Mouse (Mus musculus) stomach, postnatal 0 days (tissue): ENCODE measurements at regions not wholly inside any gene's neighbourhood (a gene's known extent, or its start where the extent isn't known, plus 50 kb on each side); places are given as distances from the start of the nearest gene placed in this dataset.
A peak's percentile ranks its signal among the peaks of the same experiment; 100 is the strongest.

Experiments
- ATAC-seq: fragments of 200-750 bp; cut with Nextera tagmentation; 2 replicates; pipeline ENCODE4 v1.8.0; 2017; ENCODE audit not compliant: low FRiP score, low TSS enrichment
- DNase-seq: peaks from one replicate; pipeline ENCODE4 v3.0.0-alpha.2; 2016; ENCODE audit warnings: low spot score
- H3K27ac ChIP-seq: fragments of 300-500 bp; sonication (generic); replicated peaks from 2 replicates; pipeline ENCODE4 v1.5.1; 2014; ENCODE audit warnings: mild to moderate bottlenecking, control low read depth
- H3K27me3 ChIP-seq: fragments of 300-500 bp; sonication (generic); 2 replicates; pipeline ENCODE4 v1.6.1; 2014; ENCODE audit warnings: low read length; ENCODE audit not compliant: control insufficient read depth, insufficient read depth
- H3K36me3 ChIP-seq: fragments of 300-500 bp; sonication (generic); 2 replicates; pipeline ENCODE4 v1.6.1; 2014; ENCODE audit warnings: low read length, mixed read lengths; ENCODE audit not compliant: control insufficient read depth, insufficient read depth
- H3K4me1 ChIP-seq: fragments of 300-500 bp; sonication (generic); replicated peaks from 2 replicates; pipeline ENCODE4 v1.6.1; 2014; ENCODE audit warnings: antibody characterized with exemption; ENCODE audit not compliant: control insufficient read depth, insufficient read depth
- H3K4me2 ChIP-seq: fragments of 300-500 bp; sonication (generic); replicated peaks from 2 replicates; pipeline ENCODE4 v1.6.1; 2014; ENCODE audit warnings: low read depth, mild to moderate bottlenecking, control low read depth, moderate library complexity
- H3K4me3 ChIP-seq: fragments of 300-500 bp; sonication (generic); 2 replicates; pipeline ENCODE4 v1.5.1; 2014; ENCODE audit warnings: low read depth, low read length, control low read depth
- H3K9ac ChIP-seq: fragments of 300-500 bp; sonication (generic); 2 replicates; pipeline ENCODE4 v1.6.1; 2014; ENCODE audit warnings: mild to moderate bottlenecking, low read length, control low read depth, mixed read lengths
- H3K9me3 ChIP-seq: fragments of 300-500 bp; sonication (generic); 2 replicates; pipeline ENCODE4 v1.6.1; 2016; ENCODE audit warnings: low read length; ENCODE audit not compliant: control insufficient read depth
- CTCF ChIP-seq: IDR thresholded peaks from 2 replicates; pipeline ENCODE4 v1.5.1; 2016; ENCODE audit warnings: antibody characterized with exemption, low read depth, mild to moderate bottlenecking, moderate library complexity
- EP300 ChIP-seq: optimal IDR thresholded peaks from 2 replicates; pipeline ENCODE3; 2016; ENCODE audit warnings: antibody characterized with exemption
- WGBS: fragments of 180-500 bp; shearing (Covaris S2); extraction: QIAGEN DNeasy Blood & Tissue Kit; methylation state at CpG from one replicate; pipeline ENCODE4 v1.1.7; 2014; 5-methylcytosine and 5-hydroxymethylcytosine counted together

DNA sequence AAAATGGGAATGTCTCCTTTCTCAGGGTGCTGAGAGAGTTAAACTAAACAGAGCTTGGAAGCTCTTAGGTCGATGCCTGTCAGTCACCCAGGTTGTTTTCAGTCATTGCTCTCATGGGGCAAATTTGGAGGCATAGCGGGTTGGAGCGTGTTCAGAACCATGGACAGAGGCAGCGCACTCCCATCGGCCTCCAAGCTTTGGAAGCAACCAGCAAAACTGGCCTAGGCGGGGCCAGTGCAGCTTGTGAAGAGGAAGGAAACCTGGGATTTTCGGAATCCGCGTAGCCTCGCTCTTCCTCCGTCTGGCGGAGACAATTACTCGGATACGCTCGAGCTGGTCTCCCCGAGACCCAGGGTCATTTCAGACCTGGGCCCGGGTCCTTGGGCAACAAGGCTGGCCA is 63.4 kb upstream of the Pax2 start:
- TF ChIP-seq CTCF (no peak), EP300 (no peak)
- Histone ChIP-seq H3K36me3 (no peaks in the 10 kb centered on the region), H3K4me3 (no peak overlapping the region), H3K9ac (no peak overlapping the region), H3K27me3 (no peaks in the 10 kb centered on the region), H3K9me3 (no peaks in the 10 kb centered on the region), H3K4me2 (no peak overlapping the region), H3K27ac (no peak overlapping the region), H3K4me1 (no peaks in the 10 kb centered on the region)
- ATAC-seq (no peak), DNase-seq (peak; percentile 71)
- under 1% methylated on average over 17 of the region's 17 CpGs for WGBS

DNA sequence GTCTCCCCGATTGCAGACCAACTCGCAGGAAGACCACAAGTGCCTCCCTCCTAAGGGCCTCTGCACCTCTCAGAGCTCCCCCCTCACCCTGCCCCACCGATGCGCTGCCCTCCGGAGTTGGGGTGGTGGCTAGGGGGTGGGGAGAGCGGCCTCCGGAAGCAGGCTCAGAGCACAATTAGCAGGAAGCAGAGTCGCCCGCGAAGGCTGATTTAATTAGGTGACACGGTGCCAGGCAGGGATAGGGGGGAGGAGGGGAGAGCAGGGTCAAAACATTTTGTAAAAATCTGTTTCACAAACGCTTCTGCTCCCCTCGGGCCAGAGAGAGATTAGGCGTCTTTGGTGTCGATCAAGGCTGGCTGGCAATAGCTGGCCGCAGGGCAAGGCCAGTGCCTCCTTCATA is 63.0 kb upstream of the Pax2 start:
- no peak overlapping the region for H3K9ac ChIP-seq
- no peaks in the 10 kb centered on the region for H3K4me1 ChIP-seq
- no peak overlapping the region for H3K27ac ChIP-seq
- TF ChIP-seq EP300 (no peak), CTCF (no peak)
- H3K36me3 ChIP-seq = no peaks in the 10 kb centered on the region
- H3K9me3 ChIP-seq = no peaks in the 10 kb centered on the region
- WGBS = 3% methylated on average over 16 of the region's 16 CpGs
- no peak overlapping the region for H3K4me2 ChIP-seq
- no peaks in the 10 kb centered on the region for H3K27me3 ChIP-seq
- H3K4me3 ChIP-seq = no peak overlapping the region
- no peak for ATAC-seq
- DNase-seq = no peak

DNA sequence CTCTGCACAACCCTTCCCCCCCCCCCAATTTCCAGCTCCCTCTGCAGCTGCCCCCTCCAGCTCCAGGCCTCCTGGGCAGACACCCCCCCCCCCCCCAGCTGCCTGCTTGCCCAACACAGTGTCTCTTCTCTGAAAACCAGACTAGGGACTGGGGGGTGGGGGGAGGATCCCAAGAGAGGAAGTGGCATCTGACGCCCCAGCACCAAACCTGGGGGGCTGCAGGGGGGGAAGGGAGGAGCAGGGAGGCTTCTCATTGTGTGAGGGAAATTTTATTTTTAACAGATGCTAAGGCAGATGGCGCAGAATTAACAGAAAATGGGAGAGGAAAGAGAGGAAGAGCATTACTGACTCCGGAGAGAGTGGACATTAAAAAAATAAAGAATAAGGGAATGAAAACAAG is 60.5 kb upstream of the Pax2 start:
- H3K4me2 ChIP-seq = no peak overlapping the region
- DNase-seq (no peak), ATAC-seq (no peak)
- no peaks in the 10 kb centered on the region for H3K4me1 ChIP-seq
- no peak overlapping the region for H3K27ac ChIP-seq
- WGBS = 13% methylated on average over 3 of the region's 3 CpGs
- no peaks in the 10 kb centered on the region for H3K27me3 ChIP-seq
- H3K36me3 ChIP-seq = no peaks in the 10 kb centered on the region
- H3K4me3 ChIP-seq = no peak overlapping the region
- TF ChIP-seq EP300 (no peak), CTCF (no peak)
- H3K9ac ChIP-seq = no peak overlapping the region
- H3K9me3 ChIP-seq = no peaks in the 10 kb centered on the region

GRCm38 (mm10) chr19:44696059-44696712 is 59.7 kb upstream of the Pax2 start:
- no peaks in the 10 kb centered on the region for H3K36me3 ChIP-seq
- H3K4me1 ChIP-seq = no peaks in the 10 kb centered on the region
- H3K27ac ChIP-seq = no peak overlapping the region
- H3K9ac ChIP-seq = no peak overlapping the region
- H3K9me3 ChIP-seq = no peaks in the 10 kb centered on the region
- DNase-seq (no peak), ATAC-seq (no peak)
- 14% methylated on average over 8 of the region's 8 CpGs for WGBS
- H3K4me2 ChIP-seq = no peak overlapping the region
- TF ChIP-seq CTCF (no peak), EP300 (no peak)
- no peaks in the 10 kb centered on the region for H3K27me3 ChIP-seq
- no peak overlapping the region for H3K4me3 ChIP-seq

GRCm38 (mm10) chr19:44696773-44697172 is 59.1 kb upstream of the Pax2 start:
- Histone ChIP-seq H3K27me3 (no peaks in the 10 kb centered on the region), H3K4me3 (no peak overlapping the region), H3K27ac (no peak overlapping the region), H3K36me3 (no peaks in the 10 kb centered on the region), H3K4me1 (no peaks in the 10 kb centered on the region), H3K4me2 (no peak overlapping the region), H3K9ac (no peak overlapping the region), H3K9me3 (no peaks in the 10 kb centered on the region)
- TF ChIP-seq CTCF (no peak), EP300 (no peak)
- DNase-seq (no peak), ATAC-seq (no peak)
- 51% methylated on average over 9 of the region's 9 CpGs for WGBS

GRCm38 (mm10) chr19:44698382-44699256 is 57.2 kb upstream of the Pax2 start:
- no peak overlapping the region for H3K4me3 ChIP-seq
- no peaks in the 10 kb centered on the region for H3K27me3 ChIP-seq
- H3K36me3 ChIP-seq = no peaks in the 10 kb centered on the region
- 20% methylated on average over 21 of the region's 21 CpGs for WGBS
- no peak overlapping the region for H3K4me2 ChIP-seq
- no peak for TF ChIP-seq EP300
- H3K27ac ChIP-seq = no peak overlapping the region
- DNase-seq (no peak), ATAC-seq (no peak)
- H3K9ac ChIP-seq = no peak overlapping the region
- no peaks in the 10 kb centered on the region for H3K4me1 ChIP-seq
- no peaks in the 10 kb centered on the region for H3K9me3 ChIP-seq
